Comparison of ENCODE assay signal across 19 mouse cellular contexts in genomic region chr9:55244079-55244478, GRCm38 (mm10).
"Had no signal": no experiment of that assay in that cellular context is flagged by ENCODE, and none has a peak within 500 bp of the region (broad histone marks: within the 10 kb centered on the region; RNA-seq: fewer than 3 reads in every experiment).

No protein-coding gene starts in this region.

- H3K36me3 ChIP-seq: limb, embryonic 10.5 days; limb, embryonic 13.5 days; liver, embryonic 13.5 days; midbrain, embryonic 12.5 days; midbrain, embryonic 15.5 days; neural tube, embryonic 12.5 days; neural tube, embryonic 15.5 days; stomach, embryonic 15.5 days had no signal

- H3K4me2 ChIP-seq: limb, embryonic 13.5 days; liver, embryonic 13.5 days; lung, embryonic 14.5 days; midbrain, embryonic 12.5 days; midbrain, embryonic 15.5 days; neural tube, embryonic 12.5 days; neural tube, embryonic 15.5 days; stomach, embryonic 15.5 days had no signal

- ATAC-seq: lung, postnatal 0 days; midbrain, embryonic 15.5 days had no signal

- H3K4me3 ChIP-seq: limb, embryonic 10.5 days; limb, embryonic 13.5 days; liver, embryonic 13.5 days; midbrain, embryonic 12.5 days; midbrain, embryonic 15.5 days; neural tube, embryonic 12.5 days; neural tube, embryonic 15.5 days; stomach, embryonic 15.5 days had no signal

- H3K9ac ChIP-seq: limb, embryonic 13.5 days; liver, embryonic 13.5 days; lung, embryonic 14.5 days; midbrain, embryonic 12.5 days; midbrain, embryonic 15.5 days; neural tube, embryonic 12.5 days; neural tube, embryonic 15.5 days; stomach, embryonic 15.5 days had no signal

- H3K27ac ChIP-seq: kidney, postnatal 0 days; limb, embryonic 10.5 days; limb, embryonic 13.5 days; liver, embryonic 13.5 days; midbrain, embryonic 12.5 days; midbrain, embryonic 15.5 days; neural tube, embryonic 12.5 days; neural tube, embryonic 15.5 days; stomach, embryonic 15.5 days had no signal

- H3K27me3 ChIP-seq: liver, embryonic 13.5 days; midbrain, embryonic 15.5 days; neural tube, embryonic 12.5 days; neural tube, embryonic 15.5 days; stomach, embryonic 15.5 days had no signal

- H3K4me1 ChIP-seq: limb, embryonic 10.5 days; limb, embryonic 13.5 days; liver, embryonic 13.5 days; neural tube, embryonic 12.5 days; neural tube, embryonic 15.5 days; stomach, embryonic 15.5 days had no signal

- H3K9me3 ChIP-seq: limb, embryonic 10.5 days; limb, embryonic 13.5 days; liver, embryonic 13.5 days; midbrain, embryonic 12.5 days; midbrain, embryonic 15.5 days; neural tube, embryonic 12.5 days; neural tube, embryonic 15.5 days; stomach, embryonic 15.5 days had no signal

- DNase-seq: kidney, adult 2 months; kidney, postnatal 25 days; liver, embryonic 13.5 days; lung, embryonic 14.5 days; right cerebral cortex, adult 18-20 months; right cerebral cortex, postnatal 14 days; right cerebral cortex, postnatal 4 days; thymus, adult 18-20 months; thymus, postnatal 14 days; thymus, postnatal 4 days had no signal
